Mouse (Mus musculus): ENCODE data around the gene Thap12.

DNA sequence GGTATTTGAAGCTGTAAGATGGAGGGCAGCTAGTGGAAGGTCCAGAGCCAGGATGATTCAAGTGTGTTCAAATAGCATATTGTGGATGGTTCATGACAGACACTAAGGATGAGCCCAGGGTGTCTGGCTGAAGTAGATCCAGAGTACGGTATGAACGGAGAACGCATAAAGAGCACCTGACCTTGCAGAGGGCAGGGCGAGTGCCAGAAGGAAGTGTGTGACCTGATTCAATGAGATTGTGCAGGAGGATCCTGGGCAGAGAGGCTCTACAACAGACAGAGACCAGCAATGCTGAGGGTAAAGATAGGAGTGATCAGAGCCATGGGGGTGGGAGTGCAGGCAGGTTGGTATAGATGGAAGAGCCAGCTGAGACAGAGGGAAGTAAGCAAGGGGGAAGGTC, 32.1 kb upstream of the Thap12 start:
- TF ChIP-seq POLR2A (IDR thresholded peaks at IDR 0.05; ENCODE audit: extremely low read depth, insufficient read depth, low read length): no peak
- TF ChIP-seq CTCF (IDR thresholded peaks at IDR 0.05; ENCODE audit: low read depth, low read length): no peak
